Mouse (Mus musculus) skeletal muscle tissue, postnatal 0 days (tissue): ENCODE measurements around the gene Tnfrsf26. TPM values are rescaled to one million over a fixed set of nuclear protein-coding genes. Genes with fewer than 3 reads are reported as not detected.

Source experiments
- microRNA-seq, 2 experiments: library from miRNA; unstranded; fragments of <30 nt; microRNA quantifications; one replicate each; pipeline ENCODE4; 2016
- polyA plus RNA-seq: library from polyadenylated mRNA; unstranded; fragments of >200 nt; fragmentation: Nextera tagmentation; extraction: Ambion mirVana; gene quantifications from 2 replicates; pipeline ENCODE4 v1.2.1, GENCODE M21; 2015

The Tnfrsf26 gene
- 0.32 and 0.37 TPM in 2 replicates for polyA plus RNA-seq

GRCm38 (mm10) chr7:143628540-143628939 is at the start of gene Tnfrsf26:
TSS of gene Tnfrsf26 (minus strand) at chr7:143628722.

GRCm38 (mm10) chr7:143649034-143649768 is 20.7 kb upstream of the Tnfrsf26 start, which contains the start of gene Tnfrsf22:
TSS of gene Tnfrsf22 (minus strand) at chr7:143649661.

GRCm38 (mm10) chr7:143599428-143600230 is 28.9 kb downstream of the Tnfrsf26 start, which contains the start of gene Cars:
TSS of gene Cars (minus strand) at chr7:143600090.

Small RNAs within 50 kb of the gene (microRNA-seq; reads per million reads assigned to microRNA genes)
- 0.71 to 0.85 reads per million in 2 experiments for gene Mir7064

Other genes starting within 250 kb of the Tnfrsf26 start
- 1,642 and 2,135 TPM in 2 replicates for gene Cdkn1c, start 167.7 kb downstream of the Tnfrsf26 start, polyA plus RNA-seq
- gene Slc22a18, start 155.0 kb downstream of the Tnfrsf26 start, polyA plus RNA-seq = 0.40 and 0.61 TPM in 2 replicates
- gene Phlda2, start 125.6 kb downstream of the Tnfrsf26 start, polyA plus RNA-seq = not detected in 2 replicates
- gene Nap1l4, start 79.6 kb downstream of the Tnfrsf26 start, polyA plus RNA-seq = 149 and 163 TPM in 2 replicates
- gene Cars, start 28.6 kb downstream of the Tnfrsf26 start, polyA plus RNA-seq = 26.2 and 32.1 TPM in 2 replicates
- 6.7 and 7.8 TPM in 2 replicates for gene Tnfrsf22, start 20.9 kb upstream of the Tnfrsf26 start, polyA plus RNA-seq
- 6.8 and 6.9 TPM in 2 replicates for gene Tnfrsf23, start 57.1 kb upstream of the Tnfrsf26 start, polyA plus RNA-seq
- 19.5 and 19.8 TPM in 2 replicates for gene Osbpl5, start 128.3 kb upstream of the Tnfrsf26 start, polyA plus RNA-seq
- gene Mrgprg, start 138.3 kb upstream of the Tnfrsf26 start, polyA plus RNA-seq = not detected in 2 replicates
- 0.60 and 0.78 TPM in 2 replicates for gene Mrgpre, start 155.8 kb upstream of the Tnfrsf26 start, polyA plus RNA-seq
- gene Nadsyn1, start 194.1 kb upstream of the Tnfrsf26 start, polyA plus RNA-seq = 3.8 and 5.4 TPM in 2 replicates
- gene Dhcr7, start 194.4 kb upstream of the Tnfrsf26 start, polyA plus RNA-seq = 9.9 and 11.1 TPM in 2 replicates
- not detected in 2 replicates for gene Gm498, start 238.1 kb upstream of the Tnfrsf26 start, polyA plus RNA-seq